Mouse (Mus musculus) spleen, postnatal 10 days (tissue): Measurements from ENCODE around the gene Usp47.

Source experiments
- DNase-seq, 2 experiments: peaks; one replicate each; pipeline ENCODE4 v3.0.0; 2021 to 2022; ENCODE audit warnings: low spot score in 2 of 2

The Usp47 gene

GRCm38 (mm10) chr7:112121866-112122500, 98.7 kb downstream of the Usp47 start:
- DNase-seq = no peak

GRCm38 (mm10) chr7:112123612-112124011, 100.3 kb downstream of the Usp47 start:
- DNase-seq = no peak

GRCm38 (mm10) chr7:112125625-112126260, 102.4 kb downstream of the Usp47 start:
- DNase-seq = no peak

DNA sequence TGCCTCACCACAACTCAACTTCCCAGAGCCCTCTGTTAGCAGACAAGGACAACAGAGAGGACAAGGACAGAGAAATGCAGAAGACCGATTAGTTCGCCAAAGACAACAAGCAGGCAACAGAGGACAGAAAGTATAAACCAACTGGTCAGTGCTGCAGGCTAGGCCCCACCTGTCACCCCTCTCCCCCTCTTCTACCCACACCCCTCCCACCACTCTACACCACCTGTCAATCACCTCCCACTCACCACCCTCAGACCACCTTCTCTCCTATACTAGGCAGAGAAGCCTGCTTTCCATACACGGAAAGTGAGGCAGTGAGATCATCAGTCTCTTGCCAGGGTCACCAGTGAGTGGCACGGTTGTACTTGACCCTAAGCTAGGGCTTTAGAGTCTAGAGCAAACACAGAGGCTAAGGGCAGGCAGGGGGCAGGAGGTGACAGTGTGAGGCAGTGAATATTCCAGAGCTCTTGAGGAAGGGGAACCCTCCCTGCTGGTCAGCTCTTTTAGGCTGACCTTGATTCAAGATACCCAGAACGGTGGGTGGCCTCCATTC, 103.9 kb downstream of the Usp47 start:
- no peak for DNase-seq

GRCm38 (mm10) chr7:112127954-112128353, 104.7 kb downstream of the Usp47 start:
- no peak for DNase-seq

DNA sequence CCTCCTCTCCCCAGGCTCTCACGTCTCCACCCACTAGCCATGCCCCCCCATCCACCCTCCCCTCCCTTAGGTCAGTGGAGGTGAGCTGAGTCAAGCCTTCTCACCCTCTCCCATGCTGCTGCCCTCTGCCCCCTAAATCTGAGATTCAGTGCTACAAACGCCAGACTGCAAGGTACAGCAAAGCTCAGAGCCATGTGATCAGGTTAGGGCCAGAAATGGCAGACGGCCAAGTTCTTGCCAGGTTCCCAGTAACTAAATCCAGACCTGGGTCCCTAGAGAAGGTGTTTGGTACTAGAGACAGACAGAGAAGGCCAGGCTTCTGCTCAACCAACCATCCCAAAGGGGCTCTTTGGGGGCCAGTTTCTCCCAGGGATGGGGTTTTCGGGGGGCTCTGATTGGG, 105.5 kb downstream of the Usp47 start:
- no peak for DNase-seq

DNA sequence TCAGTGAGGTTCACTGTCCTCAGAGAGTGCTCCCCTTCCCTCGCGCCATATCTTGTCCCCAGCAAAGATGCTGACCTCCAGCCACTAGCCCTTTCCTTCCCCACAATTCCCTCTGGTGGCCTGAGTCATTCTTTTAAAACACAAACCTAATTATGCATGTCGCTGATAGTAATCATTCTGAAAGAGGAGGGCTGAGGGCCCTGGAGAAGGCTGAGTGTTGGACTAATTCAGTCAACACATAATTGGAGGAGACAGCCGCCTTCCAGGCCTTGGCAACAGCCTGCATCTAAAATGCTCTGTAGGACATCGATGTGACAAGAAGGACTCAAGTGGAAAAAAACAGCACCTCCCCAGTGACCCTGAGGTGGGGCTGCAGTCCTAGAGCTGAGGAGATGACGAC, 106.5 kb downstream of the Usp47 start:
- no peak for DNase-seq

- DNase-seq = no peak
These were observed 107.4 kb downstream of the Usp47 start for GRCm38 (mm10) chr7:112130660-112131059.

GRCm38 (mm10) chr7:112132005-112132404, 108.7 kb downstream of the Usp47 start:
- no peak for DNase-seq

DNA sequence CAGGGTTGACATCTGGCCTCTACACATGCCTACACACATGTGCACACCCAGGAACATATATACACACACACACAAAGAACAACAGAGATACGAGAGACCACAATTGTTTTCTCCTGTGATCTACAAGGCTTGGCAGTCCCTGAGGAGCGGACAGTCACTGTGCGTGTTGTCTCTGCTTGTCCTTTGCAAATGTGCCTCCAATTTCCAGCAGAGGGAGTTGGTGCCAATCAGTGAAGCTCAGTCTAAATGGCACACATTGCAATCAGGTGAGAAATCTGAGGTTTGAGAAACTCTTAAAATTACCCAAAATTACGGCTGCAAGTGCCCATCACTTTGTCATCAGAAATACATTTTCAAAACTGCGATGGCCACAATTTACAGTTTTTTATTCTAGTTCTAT, 110.0 kb downstream of the Usp47 start:
- no peak for DNase-seq

- DNase-seq = no peak
These were observed 111.9 kb downstream of the Usp47 start for GRCm38 (mm10) chr7:112135161-112135560.

DNA sequence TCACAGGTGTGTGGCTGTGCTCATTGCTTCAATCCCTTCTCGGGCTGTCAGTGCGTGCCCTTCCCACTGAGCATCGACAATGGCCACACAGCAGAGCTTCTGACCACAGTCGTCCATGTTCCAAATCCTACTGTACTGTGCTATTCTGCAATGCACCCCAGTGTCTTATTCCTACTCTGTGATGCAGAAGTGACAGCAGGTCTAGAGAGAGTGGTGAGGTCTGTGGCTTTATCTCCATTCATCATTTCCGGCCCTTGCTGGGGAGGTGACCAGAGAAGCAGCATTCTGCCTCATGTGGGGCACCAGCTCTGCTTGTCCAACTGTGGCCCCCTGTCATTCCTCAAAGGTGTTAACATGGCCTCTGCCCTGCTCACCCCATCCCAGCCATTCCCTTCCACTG, 113.2 kb downstream of the Usp47 start:
- no peak for DNase-seq

DNA sequence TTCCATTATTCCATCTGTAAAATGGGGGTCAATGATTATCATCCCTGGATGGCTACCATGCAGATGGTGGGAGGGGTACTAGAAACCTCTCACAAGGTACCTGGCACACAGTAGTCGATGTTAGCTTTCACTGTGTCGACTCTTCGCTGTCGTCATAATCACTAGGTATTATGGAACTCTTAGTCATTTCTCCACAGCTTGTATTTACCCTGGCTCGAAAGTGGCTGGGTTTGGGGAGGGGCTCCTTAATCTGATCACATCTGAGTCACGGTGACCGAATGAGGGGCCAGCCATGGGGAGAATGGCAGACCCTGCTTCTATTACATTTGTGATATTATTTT, 114.8 kb downstream of the Usp47 start:
- DNase-seq = no peak

DNA sequence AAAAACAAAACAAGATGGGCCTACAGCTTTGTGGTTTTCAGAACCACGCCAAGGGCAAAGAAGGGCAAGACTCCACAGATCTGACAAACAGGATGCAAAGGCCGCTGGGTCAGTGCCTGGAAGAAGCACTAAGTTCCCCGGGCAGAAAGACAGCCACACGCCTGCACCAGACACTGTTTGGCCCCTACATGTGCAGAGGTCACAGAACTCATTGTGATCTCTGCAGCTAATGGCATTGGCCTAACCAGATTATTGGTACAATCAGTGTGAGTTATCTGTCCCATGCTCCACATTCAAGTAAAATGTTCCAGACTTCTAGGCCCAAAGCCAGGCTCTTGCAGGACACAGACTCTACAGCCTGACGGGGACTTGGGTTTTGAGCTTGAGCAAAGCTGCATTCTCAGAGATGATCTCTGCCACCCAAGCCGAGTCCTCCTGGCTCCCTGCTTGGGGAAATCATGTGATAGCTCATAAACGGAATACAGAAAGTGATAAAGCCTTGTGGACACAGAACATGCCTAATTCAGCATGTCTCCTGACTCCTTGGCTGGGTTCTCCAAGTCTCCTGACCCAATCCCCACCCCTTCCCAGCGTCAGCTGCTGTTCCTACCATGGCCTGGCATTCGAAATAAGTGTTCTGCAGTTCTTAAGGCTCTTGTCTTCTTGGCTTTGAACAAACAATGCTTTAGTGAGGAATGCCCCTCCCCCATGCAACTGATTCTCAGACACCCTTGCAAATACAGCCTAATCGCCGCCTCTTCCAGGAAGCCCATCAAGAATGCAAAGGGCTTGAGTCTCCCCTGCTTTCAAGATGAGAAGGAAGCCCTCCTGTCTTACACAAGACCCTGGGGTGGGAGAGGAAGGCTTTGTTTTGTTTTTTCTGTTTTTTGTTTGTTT, 115.5 kb downstream of the Usp47 start:
- DNase-seq = no peak

GRCm38 (mm10) chr7:112140725-112141124, 117.4 kb downstream of the Usp47 start:
- DNase-seq = no peak

DNA sequence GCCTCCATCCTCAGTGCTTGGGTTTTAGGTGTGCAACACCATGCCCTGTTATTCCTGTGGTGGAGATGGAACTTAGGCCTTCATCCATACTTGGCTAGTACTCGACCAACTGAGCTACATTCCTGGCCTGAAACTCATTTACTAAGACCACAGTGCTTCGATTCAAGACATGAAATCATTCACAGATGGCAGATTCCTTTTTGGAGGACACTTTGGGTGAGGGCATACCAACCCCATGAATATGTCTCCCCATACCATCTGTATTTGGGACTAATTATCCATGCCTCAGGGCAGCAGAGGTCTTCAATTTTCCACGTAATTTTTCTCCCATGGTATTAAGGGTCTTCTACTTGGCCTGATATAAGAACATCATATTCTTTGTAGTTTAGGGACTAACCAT, 119.3 kb downstream of the Usp47 start:
- DNase-seq = no peak

GRCm38 (mm10) chr7:112143090-112143500, 119.8 kb downstream of the Usp47 start:
- no peak for DNase-seq

DNA sequence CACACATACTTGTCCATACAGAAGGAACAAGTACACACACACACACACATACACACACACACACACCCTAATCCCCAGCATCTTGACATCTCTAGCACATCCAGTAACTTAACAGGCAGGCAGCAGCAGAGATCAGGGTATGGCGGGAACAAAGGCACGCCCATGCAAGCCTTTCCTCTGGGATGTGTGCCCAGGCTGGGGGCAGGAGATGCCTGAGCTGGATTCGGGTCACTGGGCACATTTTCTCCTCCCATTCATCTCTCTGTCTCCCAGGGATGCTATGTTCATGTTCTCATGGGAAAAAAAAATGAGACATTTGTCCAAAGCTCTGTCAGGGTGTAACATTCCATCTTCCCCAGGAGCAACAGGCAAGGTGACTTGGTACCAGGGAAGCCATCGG, 120.7 kb downstream of the Usp47 start:
- no peak for DNase-seq

- DNase-seq = no peak
These were observed 121.4 kb downstream of the Usp47 start for GRCm38 (mm10) chr7:112144646-112145179.

DNA sequence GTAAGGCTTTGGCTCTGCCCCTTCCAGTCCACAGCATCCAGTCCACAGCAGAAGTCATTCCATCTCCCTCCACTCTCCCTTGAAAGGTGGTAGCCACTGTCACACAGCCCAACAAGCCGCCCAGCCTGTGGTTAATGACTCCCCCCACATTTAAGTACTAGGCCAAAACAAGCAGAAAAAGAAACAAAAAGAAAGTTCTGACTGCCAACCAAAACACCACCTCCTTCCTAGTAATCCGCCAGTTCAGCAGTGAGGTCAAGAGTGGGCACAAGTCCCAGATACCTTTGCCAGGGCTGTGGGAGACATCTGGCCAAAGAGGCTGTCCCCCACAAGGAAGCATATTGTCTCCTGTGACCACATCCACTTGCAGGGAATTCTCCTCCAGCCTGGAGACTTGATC, 124.7 kb downstream of the Usp47 start:
- DNase-seq = no peak

GRCm38 (mm10) chr7:112149113-112149512, 125.8 kb downstream of the Usp47 start:
- DNase-seq = no peak

DNA sequence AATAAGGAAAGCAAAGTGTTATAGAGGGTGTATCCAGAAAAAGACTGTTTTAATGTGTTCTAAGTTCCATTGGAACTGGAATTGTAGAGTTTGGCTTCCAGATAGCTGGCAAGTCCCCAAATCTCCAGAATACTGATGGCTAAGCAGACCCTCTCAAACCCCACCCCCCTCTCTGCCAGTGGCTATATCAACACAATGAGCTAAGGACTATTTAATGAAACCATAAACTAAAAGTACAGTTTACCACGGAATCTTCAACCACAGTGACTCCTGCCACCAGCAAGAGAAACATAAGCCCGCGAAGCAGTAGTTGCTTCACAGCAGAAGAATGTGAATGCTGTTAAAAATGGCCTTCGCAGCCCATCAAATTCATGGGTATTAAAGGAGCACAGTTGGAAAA, 131.1 kb downstream of the Usp47 start:
- no peak for DNase-seq
